Mouse (Mus musculus): ENCODE results near the gene Gm10490.

GRCm38 (mm10) chrX:7926266-7926665 is 16.9 kb downstream of the Gm10490 start:
- TF ChIP-seq CTCF (IDR thresholded peaks at IDR 0.05; ENCODE audit: borderline replicate concordance, control insufficient read depth, extremely low read depth, insufficient read depth, low read length, poor library complexity) = no peak
- no peak for TF ChIP-seq POLR2A (IDR thresholded peaks at IDR 0.05; ENCODE audit: control insufficient read depth, extremely low read depth, insufficient read depth, low read length, poor library complexity)

Data from thymus, adult 2 months (tissue).